Mouse (Mus musculus) urinary bladder, adult 18-20 months (tissue): Measurements from ENCODE around the gene Rgs3.
A peak's percentile ranks its signal among the peaks of the same experiment; 100 is the strongest.

Experiments
- DNase-seq, 2 experiments: peaks; one replicate each; pipeline ENCODE4 v3.0.0; 2022; ENCODE audit warnings: low spot score in 2 of 2, mixed read lengths in 2 of 2

Rgs3 gene

GRCm38 (mm10) chr4:62688142-62688541, 128.5 kb downstream of the Rgs3 start:
- no peak for DNase-seq

- no peak for DNase-seq
Measured at GRCm38 (mm10) chr4:62690997-62691396, 131.3 kb downstream of the Rgs3 start.

DNA sequence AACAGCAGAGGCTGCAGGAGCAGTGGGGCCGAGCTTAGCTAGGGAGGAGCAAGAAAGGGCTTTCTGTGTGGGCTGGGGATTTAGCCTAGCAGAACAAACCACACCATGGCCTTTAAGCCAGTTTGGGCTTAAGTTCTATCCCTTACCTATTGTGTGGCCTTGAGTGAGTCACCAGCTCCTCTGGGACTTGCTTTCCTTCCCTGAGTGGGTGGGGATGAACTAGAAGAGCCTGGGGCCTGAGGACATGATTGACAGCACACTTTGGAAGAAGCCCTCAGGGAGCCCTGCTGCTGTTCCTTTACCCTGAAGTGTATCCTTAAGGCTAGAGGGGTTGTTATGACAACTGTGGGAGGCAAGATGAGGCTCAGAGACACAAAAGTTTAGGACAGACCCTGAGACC, 132.0 kb downstream of the Rgs3 start:
- no peak for DNase-seq

DNA sequence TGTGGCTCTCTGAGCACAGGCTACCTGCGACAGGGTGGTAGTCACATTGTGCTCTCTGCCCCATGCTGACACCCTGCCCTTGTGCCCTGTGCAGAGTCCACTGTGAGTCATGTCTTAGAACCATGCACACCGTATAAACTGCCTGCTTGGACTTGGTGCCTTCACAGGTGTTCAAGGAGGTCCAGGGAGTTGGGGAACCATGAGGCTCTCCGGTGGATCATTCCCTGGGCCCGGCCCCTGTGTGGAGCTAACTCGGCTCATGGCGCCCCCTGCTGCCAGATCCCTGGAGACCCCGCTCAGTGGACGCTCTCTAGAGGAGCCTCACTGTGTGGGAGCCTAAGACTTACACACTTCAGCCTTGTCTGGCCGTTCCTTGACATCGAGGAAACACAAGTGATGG, 134.2 kb downstream of the Rgs3 start:
- DNase-seq = no peak

DNA sequence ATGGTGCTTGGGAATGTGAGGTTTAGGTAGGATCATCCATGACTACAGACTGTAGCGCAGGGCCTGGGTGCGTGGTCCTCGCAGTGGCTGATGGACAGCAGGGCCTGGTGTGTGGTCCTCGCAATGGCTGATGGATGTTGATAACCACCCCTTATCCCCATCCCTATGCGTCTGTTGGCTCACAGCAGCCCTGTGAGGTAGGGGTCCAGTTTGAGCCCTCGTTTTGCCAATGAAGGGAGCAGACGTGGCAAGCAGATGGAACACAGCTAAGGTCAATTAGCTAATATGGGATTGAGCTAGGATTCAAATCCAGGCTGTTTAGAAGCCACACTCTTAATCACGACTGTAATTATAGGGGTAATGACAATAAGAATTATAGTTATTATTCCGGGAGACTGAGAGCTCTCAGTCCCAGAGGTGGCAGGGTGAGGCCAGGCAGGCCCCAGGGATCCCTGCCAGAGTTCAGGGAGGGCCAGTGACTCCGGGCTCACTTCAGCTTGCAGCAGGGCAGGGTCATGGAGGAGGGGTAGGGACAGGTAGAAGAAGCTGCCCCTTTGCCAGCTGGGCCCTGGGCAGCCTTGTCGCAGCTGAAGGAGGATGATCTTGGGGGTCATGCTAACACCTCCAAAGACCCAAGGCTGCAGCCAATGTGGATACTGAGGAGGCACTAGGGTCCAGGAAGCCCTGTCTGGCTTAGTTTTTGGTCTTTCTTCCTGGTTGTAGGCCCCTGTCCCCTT, 135.2 kb downstream of the Rgs3 start:
- DNase-seq = no peak

- DNase-seq = no peak
Measured at GRCm38 (mm10) chr4:62695523-62695922, 135.9 kb downstream of the Rgs3 start.

DNA sequence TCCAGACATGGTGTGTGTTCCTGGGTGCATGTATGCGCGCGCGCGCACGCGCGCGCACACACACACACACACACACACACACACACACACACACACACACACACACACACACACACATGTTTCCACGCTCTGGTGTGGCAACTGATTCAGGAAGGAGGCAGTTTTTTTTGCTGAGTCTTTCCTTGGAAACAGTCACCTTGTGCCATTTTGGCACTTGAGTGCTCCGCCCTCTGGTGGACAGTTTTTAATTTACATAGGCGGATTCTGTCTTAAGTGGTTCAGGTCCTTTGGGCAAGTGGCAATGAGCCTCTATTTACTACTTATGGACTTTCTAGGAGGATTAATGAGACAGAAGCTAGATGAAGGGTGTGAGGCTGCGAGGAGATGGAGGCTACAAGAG, 136.3 kb downstream of the Rgs3 start:
- DNase-seq = no peak

DNA sequence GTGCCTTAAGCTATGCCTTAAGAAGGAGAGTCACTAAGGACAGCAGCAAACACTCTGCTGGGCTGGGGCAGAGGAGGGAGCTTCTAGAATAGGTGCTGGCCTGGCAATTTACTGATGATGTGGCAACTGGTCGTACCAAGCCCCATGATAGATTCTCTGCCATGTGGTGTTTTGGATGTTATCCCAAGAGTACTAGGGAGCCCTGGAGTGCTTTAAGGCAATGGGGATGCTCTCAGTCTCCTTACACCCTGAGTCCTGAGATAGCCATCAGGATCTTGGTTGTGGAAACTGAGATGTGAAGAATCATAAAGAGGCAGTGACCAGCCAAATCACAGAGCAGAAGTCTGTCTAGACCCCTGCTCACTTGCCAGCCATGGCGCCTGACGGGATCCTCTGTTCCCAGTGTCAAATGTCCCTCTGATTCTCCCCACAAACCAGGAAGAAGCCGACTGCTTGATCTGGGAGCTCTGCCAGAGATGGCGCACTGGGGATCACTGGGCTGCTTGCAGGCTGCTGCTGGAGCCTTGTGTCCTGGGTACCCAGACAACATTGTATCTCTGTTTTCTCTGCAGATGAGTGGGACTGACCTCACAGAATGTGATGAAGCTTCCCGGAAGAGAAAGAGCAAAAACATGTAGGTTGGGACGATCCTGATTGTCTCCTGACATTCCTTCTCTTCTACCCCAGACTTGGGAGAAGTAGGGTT, 137.2 kb downstream of the Rgs3 start:
- no peak for DNase-seq

- peak in 1 of 2 experiments; percentile 77 for DNase-seq
Measured at GRCm38 (mm10) chr4:62697469-62697868, 137.8 kb downstream of the Rgs3 start.

DNA sequence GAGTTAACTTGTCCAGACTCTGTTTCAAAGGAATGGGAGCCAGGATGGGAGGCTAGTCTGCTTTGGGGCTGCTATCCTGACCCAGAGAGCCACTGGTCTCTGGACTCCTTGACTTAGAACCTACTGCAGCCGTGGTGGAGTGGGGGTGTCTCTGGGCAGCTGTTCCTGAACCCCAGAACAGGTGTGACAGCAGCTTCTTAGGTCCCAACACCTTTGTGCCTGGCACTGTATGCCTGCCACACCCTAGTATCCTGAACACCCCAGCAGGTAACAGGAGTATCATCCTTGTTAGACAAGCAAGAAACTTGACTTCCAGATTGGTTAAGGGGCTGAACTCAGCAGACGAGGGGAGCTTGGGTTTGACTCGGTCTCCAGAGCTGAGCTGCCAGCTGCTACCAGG, 138.9 kb downstream of the Rgs3 start:
- no peak for DNase-seq

DNA sequence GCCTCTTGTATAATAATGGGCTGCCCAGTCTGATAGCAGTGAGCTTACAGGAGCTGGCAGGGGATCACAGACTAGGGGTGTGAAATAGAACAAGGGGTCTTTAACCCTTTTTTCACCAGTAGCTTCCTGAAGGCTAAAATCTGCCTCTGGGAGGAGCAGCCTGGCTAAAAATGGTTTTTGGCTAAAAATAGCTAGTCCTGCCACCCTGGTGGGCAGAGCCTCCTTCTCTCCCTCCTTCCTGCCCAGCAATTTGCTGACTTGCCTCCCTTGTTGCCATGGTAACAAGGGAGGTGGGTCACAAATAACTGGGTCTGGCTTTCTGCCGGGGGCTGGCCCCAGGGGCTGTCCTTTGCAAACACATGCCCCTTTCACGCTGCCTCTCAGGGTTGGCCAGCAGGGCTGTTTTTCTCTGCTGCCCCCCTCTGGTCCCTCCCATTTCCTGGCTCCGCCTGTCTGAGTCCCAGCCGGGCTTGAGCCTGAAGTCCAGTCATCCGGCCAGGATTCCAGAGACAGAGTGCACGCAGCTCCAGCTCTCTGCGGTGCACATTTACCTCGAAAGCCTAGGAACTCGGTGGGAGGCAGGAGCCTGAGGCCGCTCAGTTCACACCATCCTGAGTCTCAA, 139.7 kb downstream of the Rgs3 start:
- peak in 1 of 2 experiments; percentile 89 for DNase-seq

DNA sequence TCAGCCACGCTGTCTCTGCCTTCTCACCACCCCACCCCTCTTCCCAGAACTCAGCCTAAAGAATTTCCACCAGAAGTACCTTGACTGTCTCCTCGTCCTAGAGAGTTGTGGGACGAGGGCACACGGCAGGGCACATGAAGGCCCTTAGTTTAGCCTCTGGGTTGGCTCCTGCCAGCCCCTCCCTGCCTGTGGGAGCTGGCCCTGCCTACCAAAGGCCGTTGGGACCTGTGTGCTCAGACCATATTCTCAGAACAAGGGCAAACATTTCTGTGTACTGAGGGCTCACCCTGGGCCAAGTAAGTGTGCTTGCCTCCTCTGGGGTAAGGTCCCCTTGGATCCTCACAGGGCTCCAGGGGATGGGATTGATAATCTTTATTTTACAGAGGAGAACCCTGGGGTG, 140.8 kb downstream of the Rgs3 start:
- no peak for DNase-seq

DNA sequence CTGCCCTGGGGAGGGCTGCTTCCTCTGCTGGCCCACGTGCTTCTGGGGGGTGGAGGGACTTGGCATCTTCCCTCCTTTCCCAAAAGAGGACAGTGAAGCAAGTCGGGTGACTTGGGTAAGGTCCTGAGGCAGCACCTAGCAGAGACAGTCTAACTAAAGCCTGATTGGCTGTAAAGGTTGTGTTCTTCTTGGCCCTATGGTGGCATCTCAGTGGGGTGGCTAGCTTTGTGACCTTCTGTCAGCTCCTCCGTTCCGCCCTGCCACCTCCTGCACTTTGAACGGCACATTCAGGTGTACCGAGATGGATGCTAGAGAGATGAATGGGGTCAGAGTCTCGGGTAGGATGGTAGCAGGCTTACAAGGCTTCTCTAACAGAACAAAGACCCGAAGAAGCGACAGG, 143.5 kb downstream of the Rgs3 start:
- DNase-seq = no peak

DNA sequence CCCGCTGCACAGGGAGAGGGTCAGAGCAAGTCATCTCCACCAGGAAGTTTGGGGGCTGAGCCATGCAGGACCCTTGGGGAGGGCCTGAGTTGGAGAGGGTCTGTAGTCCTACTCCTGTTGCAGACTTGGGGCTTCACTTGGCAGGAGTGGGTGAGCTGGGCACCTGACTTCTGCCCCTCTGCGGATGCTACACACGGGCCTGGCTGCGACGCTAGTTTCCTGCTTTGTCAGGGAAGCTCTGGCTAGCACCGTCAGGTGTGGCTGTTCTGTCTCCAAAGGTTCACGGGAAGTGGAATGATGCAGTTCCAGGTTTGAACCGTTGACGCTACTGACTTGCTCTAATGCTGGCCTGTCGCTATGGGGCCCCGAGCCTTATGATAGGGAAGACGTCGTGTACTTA, 144.6 kb downstream of the Rgs3 start:
- DNase-seq = no peak

- DNase-seq = no peak
Measured at GRCm38 (mm10) chr4:62705013-62705412, 145.4 kb downstream of the Rgs3 start.

- no peak for DNase-seq
Measured at GRCm38 (mm10) chr4:62705749-62706148, 146.1 kb downstream of the Rgs3 start.

- no peak for DNase-seq
Measured at GRCm38 (mm10) chr4:62708084-62708483, 148.4 kb downstream of the Rgs3 start.

DNA sequence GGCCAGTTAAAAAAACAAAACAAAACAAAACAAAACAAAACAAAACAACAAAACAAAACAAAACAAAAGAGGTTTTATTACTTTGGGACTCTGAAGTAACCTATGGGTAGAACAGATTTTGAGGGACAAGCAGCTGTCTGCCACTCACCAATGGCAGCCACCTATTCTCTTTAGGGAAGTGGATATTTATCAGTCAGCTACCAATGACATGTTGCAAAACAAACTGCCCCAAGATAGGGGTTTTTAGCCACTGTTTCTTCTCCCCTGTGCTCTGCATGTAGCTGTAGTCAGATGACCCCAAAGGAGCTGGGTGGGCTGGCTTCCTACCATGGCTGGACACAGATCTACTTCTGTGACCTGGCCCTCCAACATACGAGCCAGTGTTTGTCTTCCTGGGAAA, 149.3 kb downstream of the Rgs3 start:
- DNase-seq = no peak

DNA sequence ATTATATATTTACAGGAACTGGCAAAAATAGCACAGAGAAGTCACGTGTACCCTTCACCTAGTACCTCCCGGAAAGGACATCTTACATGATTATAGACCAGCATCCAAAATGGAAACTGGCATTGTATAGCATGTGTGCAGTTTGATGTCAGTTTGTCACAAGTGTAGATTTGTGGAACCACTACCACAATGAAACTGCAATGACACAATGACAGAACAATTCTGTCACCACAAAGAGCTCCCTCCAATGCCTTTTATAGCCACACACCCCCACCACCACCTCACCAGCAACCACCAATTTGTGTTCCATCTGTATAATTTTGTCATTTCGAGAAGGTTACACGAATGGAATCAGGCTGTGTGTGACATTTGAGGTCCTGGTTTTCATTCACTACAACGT, 149.8 kb downstream of the Rgs3 start:
- no peak for DNase-seq

GRCm38 (mm10) chr4:62711159-62711558, 151.5 kb downstream of the Rgs3 start:
- DNase-seq = no peak

DNA sequence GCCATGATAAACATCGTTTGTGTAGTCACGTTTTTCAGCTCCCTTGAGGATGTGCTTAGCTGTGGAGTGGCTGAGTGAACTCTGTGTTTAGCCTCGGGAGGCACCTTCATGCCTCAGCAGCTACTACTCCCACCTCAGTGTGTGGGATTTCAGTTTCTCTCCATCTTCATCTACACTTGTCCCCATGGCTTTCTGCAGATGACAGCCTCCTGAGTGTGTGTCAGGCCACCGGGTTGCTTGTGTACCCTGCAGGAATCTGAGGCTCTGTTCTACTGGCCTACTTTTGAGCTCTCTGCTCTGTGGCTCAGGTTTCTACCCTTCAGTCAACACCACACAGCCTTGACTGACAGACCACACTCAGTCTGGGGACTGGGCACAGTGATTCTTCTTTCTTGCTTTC, 151.9 kb downstream of the Rgs3 start:
- DNase-seq = no peak

- no peak for DNase-seq
Measured at GRCm38 (mm10) chr4:62720861-62721260, 161.2 kb downstream of the Rgs3 start.

DNA sequence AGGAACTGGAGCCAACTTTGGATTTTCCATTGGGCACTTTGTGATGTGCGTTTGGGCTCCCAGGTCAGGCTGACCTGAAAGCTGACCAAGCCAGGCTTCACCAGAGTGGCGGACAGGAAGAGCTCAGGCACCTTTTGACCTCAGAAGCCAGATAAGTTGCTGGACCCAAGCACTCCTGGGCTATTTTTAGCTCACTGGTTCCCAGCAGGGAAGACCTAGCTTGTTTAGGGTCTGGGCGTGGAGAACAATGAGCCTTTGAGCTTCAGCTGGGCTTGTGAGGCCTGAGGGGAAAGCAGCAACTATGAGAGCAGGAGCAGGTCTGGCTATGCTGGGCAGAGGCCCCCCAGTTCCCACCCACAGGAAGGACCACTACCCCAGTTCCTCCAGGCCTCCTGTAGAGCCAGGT, 162.4 kb downstream of the Rgs3 start:
- no peak for DNase-seq
